Mouse (Mus musculus) neural tube, embryonic 15.5 days (tissue): ENCODE data around the gene Traf5. TPM values are rescaled to one million over a fixed set of nuclear protein-coding genes. Genes with fewer than 3 reads are reported as not detected.

Experiments used
- ATAC-seq: fragments of 200-750 bp; cut with Nextera tagmentation; 2 replicates; pipeline ENCODE4 v1.8.0; 2017; ENCODE audit warnings: mild to moderate bottlenecking, moderate TSS enrichment, moderate library complexity; ENCODE audit not compliant: low FRiP score
- H3K27ac ChIP-seq: fragments of 300-500 bp; sonication (generic); replicated peaks from 2 replicates; pipeline ENCODE4 v1.5.1; 2015; ENCODE audit warnings: mild to moderate bottlenecking, inconsistent platforms
- H3K27me3 ChIP-seq: fragments of 300-500 bp; sonication (generic); replicated peaks from 2 replicates; pipeline ENCODE4 v1.6.1; 2015; ENCODE audit warnings: inconsistent platforms
- H3K36me3 ChIP-seq: fragments of 300-500 bp; sonication (generic); 2 replicates; pipeline ENCODE4 v1.6.1; 2015; ENCODE audit warnings: inconsistent platforms
- H3K4me1 ChIP-seq: fragments of 300-500 bp; sonication (generic); 2 replicates; pipeline ENCODE4 v1.6.1; 2015; ENCODE audit warnings: inconsistent platforms
- H3K4me2 ChIP-seq: fragments of 300-500 bp; sonication (generic); 2 replicates; pipeline ENCODE4 v1.6.1; 2015; ENCODE audit warnings: inconsistent platforms, mild to moderate bottlenecking, moderate library complexity
- H3K4me3 ChIP-seq: fragments of 300-500 bp; sonication (generic); replicated peaks from 2 replicates; pipeline ENCODE4 v1.5.1; 2015; ENCODE audit warnings: mild to moderate bottlenecking, inconsistent platforms
- H3K9ac ChIP-seq: fragments of 300-500 bp; sonication (generic); replicated peaks from 2 replicates; pipeline ENCODE4 v1.6.1; 2015; ENCODE audit warnings: mild to moderate bottlenecking, inconsistent platforms
- H3K9me3 ChIP-seq: fragments of 300-500 bp; sonication (generic); replicated peaks from 2 replicates; pipeline ENCODE4 v1.6.1; 2016; ENCODE audit warnings: inconsistent platforms
- WGBS: fragments of 180-500 bp; shearing (Covaris S2); methylation state at CpG from one replicate; pipeline ENCODE4 v1.1.7; 2015; ENCODE audit warnings: mixed read lengths; 5-methylcytosine and 5-hydroxymethylcytosine counted together
- polyA plus RNA-seq: library from polyadenylated mRNA; unstranded; fragments of >200 nt; fragmentation: Nextera tagmentation; extraction: Ambion mirVana; gene quantifications from 2 replicates; pipeline ENCODE4 v1.2.1, GENCODE M21; 2015

The Traf5 gene
- polyA plus RNA-seq, 1 experiment from 2014 or later = 1.7 TPM

DNA sequence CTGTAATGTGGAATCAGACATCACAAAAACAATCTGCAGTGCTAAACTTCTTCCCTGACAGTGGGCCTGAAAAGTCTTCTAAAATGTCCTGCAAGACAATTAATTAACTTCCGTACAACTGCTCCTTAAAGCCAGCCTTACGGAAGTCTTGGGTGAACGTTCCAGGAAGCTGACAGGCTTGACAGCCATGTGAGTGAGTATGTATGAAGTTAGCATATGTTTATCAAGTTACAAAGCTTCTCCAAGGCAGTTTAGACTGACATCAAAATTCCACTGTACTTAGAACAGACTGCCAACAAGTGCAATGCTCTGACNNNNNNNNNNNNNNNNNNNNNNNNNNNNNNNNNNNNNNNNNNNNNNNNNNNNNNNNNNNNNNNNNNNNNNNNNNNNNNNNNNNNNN lies 38.6 kb downstream of the Traf5 start:
- no peaks in the 10 kb centered on the region for H3K27me3 ChIP-seq
- 77% methylated on average over 3 of the region's 3 CpGs for WGBS
- H3K36me3 ChIP-seq = no peaks in the 10 kb centered on the region
- no peaks in the 10 kb centered on the region for H3K4me1 ChIP-seq
- no peak overlapping the region for H3K9ac ChIP-seq
- ATAC-seq = no peak
- H3K4me2 ChIP-seq = no peak overlapping the region
- no peak overlapping the region for H3K27ac ChIP-seq
- no peak overlapping the region for H3K4me3 ChIP-seq
- H3K9me3 ChIP-seq = no peaks in the 10 kb centered on the region

- Histone ChIP-seq H3K4me3 (no peak overlapping the region), H3K36me3 (no peaks in the 10 kb centered on the region), H3K9me3 (no peaks in the 10 kb centered on the region), H3K9ac (no peak overlapping the region), H3K27ac (no peak overlapping the region), H3K4me1 (no peaks in the 10 kb centered on the region), H3K27me3 (no peaks in the 10 kb centered on the region), H3K4me2 (no peak overlapping the region)
- no peak for ATAC-seq
- 90% methylated on average over 5 of the region's 5 CpGs for WGBS
Measured at GRCm38 (mm10) chr1:192052986-192053385, 39.4 kb downstream of the Traf5 start.

DNA sequence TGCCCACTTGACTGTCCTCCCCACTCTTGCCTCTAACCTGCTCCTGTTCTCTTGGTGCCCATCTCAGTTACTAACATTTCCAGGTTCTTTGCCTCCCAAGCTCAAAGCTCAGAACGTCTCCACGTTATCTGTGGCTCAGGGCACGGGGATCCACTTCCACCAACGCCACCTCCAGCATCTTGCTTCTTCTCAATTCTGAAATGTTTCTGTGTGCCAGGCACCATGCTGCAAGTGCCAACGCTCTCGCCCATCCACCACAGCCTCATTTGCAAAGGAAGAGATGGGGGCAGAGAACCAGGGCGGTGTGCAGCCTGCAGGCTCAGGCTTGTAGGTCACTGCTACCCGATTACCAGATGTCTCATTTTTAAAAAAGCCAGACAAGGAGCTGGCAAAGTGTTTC lies 39.9 kb downstream of the Traf5 start:
- Histone ChIP-seq H3K4me1 (no peaks in the 10 kb centered on the region), H3K27ac (no peak overlapping the region), H3K4me3 (no peak overlapping the region), H3K27me3 (no peaks in the 10 kb centered on the region), H3K4me2 (no peak overlapping the region), H3K9ac (no peak overlapping the region), H3K9me3 (no peaks in the 10 kb centered on the region), H3K36me3 (no peaks in the 10 kb centered on the region)
- 91% methylated on average over 8 of the region's 8 CpGs for WGBS
- ATAC-seq = no peak

DNA sequence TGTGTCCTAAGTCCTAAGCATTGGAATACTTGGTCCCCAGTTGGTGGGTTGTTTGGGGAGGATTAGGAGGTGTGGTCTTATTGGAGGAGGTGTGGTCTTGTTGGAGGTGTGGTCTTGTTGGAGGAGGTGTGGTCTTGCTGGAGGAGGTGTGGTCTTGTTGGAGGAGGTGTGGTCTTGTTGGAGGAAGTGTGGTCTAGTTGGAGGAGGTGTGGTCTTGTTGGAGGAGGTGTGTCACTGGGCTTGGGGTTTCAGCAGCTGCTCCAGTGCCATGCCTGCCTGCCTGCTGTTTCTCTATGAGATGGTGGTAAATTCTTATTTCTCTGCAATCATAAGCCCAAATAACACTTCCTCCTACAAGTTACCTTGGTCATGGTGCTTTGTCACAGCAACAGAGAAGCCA lies 93.3 kb downstream of the Traf5 start:
- no peak overlapping the region for H3K4me2 ChIP-seq
- no peak overlapping the region for H3K9ac ChIP-seq
- ATAC-seq = no peak
- no peaks in the 10 kb centered on the region for H3K4me1 ChIP-seq
- no peak overlapping the region for H3K4me3 ChIP-seq
- no peaks in the 10 kb centered on the region for H3K9me3 ChIP-seq
- no peak overlapping the region for H3K27ac ChIP-seq
- no peaks in the 10 kb centered on the region for H3K27me3 ChIP-seq
- no peaks in the 10 kb centered on the region for H3K36me3 ChIP-seq

DNA sequence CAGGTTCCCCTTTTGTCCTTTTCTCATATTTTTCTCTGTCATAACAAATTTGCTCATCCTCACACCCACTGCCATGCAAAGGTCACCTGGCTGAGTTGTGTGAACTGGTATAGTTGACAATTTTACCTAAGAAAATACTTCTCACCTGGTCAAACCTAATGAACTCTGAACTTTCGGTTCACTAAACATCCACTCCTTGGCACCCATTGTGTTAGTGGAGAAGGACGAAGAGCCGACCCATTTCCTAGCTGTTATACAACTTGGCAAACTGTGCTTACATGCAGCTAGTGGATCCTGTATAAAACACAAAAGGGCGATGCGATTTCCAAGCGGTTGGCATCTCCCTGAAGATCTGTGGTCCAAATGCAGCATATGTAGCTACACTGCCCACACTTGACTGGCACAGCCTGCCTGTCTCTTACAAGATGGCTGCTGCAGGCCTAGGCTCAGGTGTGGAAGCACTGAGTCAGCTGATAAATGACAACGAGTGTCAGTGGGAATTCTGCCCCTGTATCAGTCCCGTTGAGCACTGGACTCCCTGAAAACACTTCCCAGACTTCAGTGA lies 95.7 kb downstream of the Traf5 start:
- WGBS = 89% methylated on average over 8 of the region's 8 CpGs
- H3K36me3 ChIP-seq = no peaks in the 10 kb centered on the region
- H3K27me3 ChIP-seq = no peaks in the 10 kb centered on the region

DNA sequence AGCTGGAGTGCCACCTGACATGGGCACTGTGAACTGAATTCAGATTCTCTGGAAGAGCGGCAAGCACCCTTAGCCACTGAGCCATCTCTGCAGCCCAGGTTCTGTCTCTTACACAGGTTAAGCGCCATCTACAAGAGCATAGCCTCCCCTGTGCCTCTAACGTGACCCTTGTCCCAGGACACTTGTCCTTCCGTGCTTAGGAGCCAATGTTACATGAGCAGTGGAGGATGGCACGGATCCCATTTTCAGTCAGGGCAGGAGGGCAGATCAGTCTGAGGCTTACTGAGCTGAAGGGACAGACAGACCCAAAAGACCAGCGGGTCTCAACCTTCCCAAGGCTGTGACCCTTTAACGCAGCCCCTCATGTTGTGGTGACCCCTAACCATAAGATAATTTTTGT lies 96.4 kb downstream of the Traf5 start:
- no peaks in the 10 kb centered on the region for H3K4me1 ChIP-seq
- no peaks in the 10 kb centered on the region for H3K9me3 ChIP-seq
- no peaks in the 10 kb centered on the region for H3K27me3 ChIP-seq
- H3K4me2 ChIP-seq = no peak overlapping the region
- H3K36me3 ChIP-seq = no peaks in the 10 kb centered on the region
- WGBS = 92% methylated on average over 7 of the region's 7 CpGs
- no peak overlapping the region for H3K4me3 ChIP-seq
- no peak overlapping the region for H3K9ac ChIP-seq
- no peak overlapping the region for H3K27ac ChIP-seq
- ATAC-seq = no peak

More for the DNA sequence above, 95.7 kb downstream of the Traf5 start:
- H3K4me2 ChIP-seq = no peak overlapping the region
- no peak overlapping the region for H3K9ac ChIP-seq
- no peak overlapping the region for H3K4me3 ChIP-seq
- no peaks in the 10 kb centered on the region for H3K4me1 ChIP-seq
- ATAC-seq = no peak
- no peaks in the 10 kb centered on the region for H3K9me3 ChIP-seq
- H3K27ac ChIP-seq = no peak overlapping the region

DNA sequence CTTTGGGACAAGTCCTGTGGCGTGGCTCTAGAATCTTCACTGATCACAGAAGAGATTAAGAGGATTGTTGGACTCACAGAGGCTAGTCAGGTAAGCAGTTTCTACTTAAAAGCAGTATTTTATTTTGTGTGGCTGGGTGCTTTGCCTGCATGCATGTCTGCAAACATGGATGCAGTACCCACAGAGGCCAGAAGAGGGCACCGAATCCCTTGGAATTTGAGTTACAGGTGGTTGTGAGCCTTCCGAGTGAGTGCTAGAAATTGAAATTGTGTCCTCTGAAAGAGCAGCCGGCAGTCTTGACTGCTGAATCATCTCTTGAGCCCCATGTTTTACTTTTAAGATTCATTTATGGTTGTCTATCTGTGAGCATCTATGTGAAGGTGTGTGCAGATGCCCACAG lies 96.9 kb downstream of the Traf5 start:
- Histone ChIP-seq H3K36me3 (no peaks in the 10 kb centered on the region), H3K4me1 (peaks cover 2% of the 10 kb centered on the region; the same call in 1 of the 2 replicates), H3K9ac (no peak overlapping the region), H3K4me3 (no peak overlapping the region), H3K9me3 (no peaks in the 10 kb centered on the region), H3K27ac (no peak overlapping the region), H3K4me2 (no peak overlapping the region), H3K27me3 (no peaks in the 10 kb centered on the region)
- no peak for ATAC-seq
- WGBS = 62% methylated on average over 4 of the region's 4 CpGs

GRCm38 (mm10) chr1:191994476-191994875 lies 97.9 kb downstream of the Traf5 start:
- Histone ChIP-seq H3K9ac (no peak overlapping the region), H3K4me1 (peaks cover 6% of the 10 kb centered on the region; the same call in 1 of the 2 replicates), H3K9me3 (no peaks in the 10 kb centered on the region), H3K27me3 (no peaks in the 10 kb centered on the region), H3K36me3 (no peaks in the 10 kb centered on the region), H3K27ac (no peak overlapping the region), H3K4me3 (no peak overlapping the region), H3K4me2 (no peak overlapping the region)
- no peak for ATAC-seq
- 82% methylated on average over 5 of the region's 5 CpGs for WGBS

DNA sequence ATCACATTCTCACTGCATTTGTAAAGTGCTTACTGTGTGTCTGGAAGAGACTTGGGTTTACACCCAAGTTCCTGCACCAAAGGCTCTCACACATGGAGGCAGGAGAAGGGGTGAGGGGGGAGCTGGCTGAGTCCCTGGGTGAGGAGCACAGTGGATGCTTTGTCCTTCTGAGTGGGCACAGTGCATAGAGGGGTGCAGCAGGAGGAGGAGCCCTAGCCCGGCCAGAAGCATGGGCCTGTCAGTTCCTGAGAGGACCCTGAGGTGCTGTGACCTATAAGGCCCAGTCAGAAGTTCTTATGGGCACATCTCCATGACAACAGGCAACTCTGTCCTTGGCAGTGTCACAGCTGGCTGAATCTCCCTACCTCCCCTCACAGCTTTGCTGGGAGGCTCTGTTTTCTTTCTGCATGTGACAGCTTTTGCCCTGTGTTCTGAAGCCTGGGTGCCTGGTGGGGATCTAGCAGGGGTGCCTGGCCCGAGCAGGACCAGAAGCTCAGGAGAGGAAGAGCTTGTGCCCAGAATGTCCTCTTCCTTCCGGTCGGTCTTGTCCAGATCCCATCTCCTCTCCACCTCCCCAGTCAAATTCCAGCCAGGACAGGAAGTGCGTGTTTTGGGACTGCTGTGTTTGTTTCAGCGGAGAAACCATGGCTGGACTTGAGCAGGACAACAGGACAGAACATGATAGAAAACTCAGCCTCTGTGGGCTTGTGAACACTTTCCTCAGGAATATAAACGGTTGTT lies 100.1 kb downstream of the Traf5 start:
- peak overlapping the region; percentile 37; the same call in 1 of the 2 replicates for H3K27ac ChIP-seq
- H3K4me2 ChIP-seq = no peak overlapping the region
- no peaks in the 10 kb centered on the region for H3K9me3 ChIP-seq
- peaks cover 8% of the 10 kb centered on the region; the same call in 1 of the 2 replicates for H3K4me1 ChIP-seq
- WGBS = 77% methylated on average over 7 of the region's 7 CpGs
- no peak overlapping the region for H3K4me3 ChIP-seq
- peak; percentile 42; the same call in 1 of the 2 replicates for ATAC-seq
- H3K27me3 ChIP-seq = no peaks in the 10 kb centered on the region
- H3K9ac ChIP-seq = no peak overlapping the region
- no peaks in the 10 kb centered on the region for H3K36me3 ChIP-seq

DNA sequence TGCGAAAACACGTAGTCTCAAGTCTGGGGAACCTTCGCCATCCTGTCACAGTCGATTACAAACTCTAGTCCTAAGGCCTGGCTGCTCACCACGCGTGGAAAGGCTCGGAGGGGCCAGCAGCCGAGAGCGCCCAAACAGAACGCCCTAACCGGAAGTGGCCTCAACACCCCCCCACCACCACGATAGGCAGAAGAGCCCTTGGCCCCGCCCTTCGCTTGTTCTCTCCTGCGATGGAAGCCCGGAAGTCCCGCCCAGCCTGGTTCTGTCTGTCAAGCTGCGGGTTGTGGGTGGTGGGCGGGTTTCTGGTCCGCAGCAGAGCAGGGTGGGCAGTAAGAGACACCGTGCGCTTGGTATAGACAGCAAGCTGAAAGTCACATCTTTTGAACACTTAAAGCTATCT lies 102.4 kb downstream of the Traf5 start:
- Histone ChIP-seq H3K4me3 (peak overlapping the region; percentile 59), H3K9ac (peak overlapping the region; percentile 72), H3K36me3 (no peaks in the 10 kb centered on the region), H3K27me3 (0 out of 2 replicates have a peak, but pooled peaks cover 3% of the 10 kb centered on the region), H3K27ac (peak overlapping the region; percentile 88), H3K4me2 (peak overlapping the region; percentile 62), H3K9me3 (no peaks in the 10 kb centered on the region), H3K4me1 (peaks cover 8% of the 10 kb centered on the region; the same call in 1 of the 2 replicates)
- under 1% methylated on average over 22 of the region's 22 CpGs for WGBS
- peak; percentile 99 for ATAC-seq

- Histone ChIP-seq H3K4me3 (0 out of 2 replicates have a peak overlapping the region, but pooled peaks have one; percentile 59), H3K9ac (no peak overlapping the region)
- no peak for ATAC-seq
Measured at GRCm38 (mm10) chr1:191989060-191989459, 103.3 kb downstream of the Traf5 start.

GRCm38 (mm10) chr1:191988646-191989045 lies 103.7 kb downstream of the Traf5 start:
- Histone ChIP-seq H3K9me3 (no peaks in the 10 kb centered on the region), H3K9ac (no peak overlapping the region), H3K4me3 (no peak overlapping the region), H3K4me2 (no peak overlapping the region), H3K27me3 (0 out of 2 replicates have a peak, but pooled peaks cover 3% of the 10 kb centered on the region), H3K27ac (no peak overlapping the region), H3K4me1 (peaks cover 8% of the 10 kb centered on the region; the same call in 1 of the 2 replicates), H3K36me3 (no peaks in the 10 kb centered on the region)
- ATAC-seq = no peak
- 92% methylated on average over 3 of the region's 3 CpGs for WGBS

More at GRCm38 (mm10) chr1:191989060-191989459, 103.3 kb downstream of the Traf5 start:
- Histone ChIP-seq H3K4me1 (peaks cover 8% of the 10 kb centered on the region; the same call in 1 of the 2 replicates), H3K4me2 (peak overlapping the region; percentile 62), H3K27ac (no peak overlapping the region), H3K9me3 (no peaks in the 10 kb centered on the region), H3K27me3 (0 out of 2 replicates have a peak, but pooled peaks cover 3% of the 10 kb centered on the region), H3K36me3 (no peaks in the 10 kb centered on the region)
- 99% methylated on average over 5 of the region's 5 CpGs for WGBS
